ENCODE assay signal across 8 mouse cellular contexts in the genomic region with DNA sequence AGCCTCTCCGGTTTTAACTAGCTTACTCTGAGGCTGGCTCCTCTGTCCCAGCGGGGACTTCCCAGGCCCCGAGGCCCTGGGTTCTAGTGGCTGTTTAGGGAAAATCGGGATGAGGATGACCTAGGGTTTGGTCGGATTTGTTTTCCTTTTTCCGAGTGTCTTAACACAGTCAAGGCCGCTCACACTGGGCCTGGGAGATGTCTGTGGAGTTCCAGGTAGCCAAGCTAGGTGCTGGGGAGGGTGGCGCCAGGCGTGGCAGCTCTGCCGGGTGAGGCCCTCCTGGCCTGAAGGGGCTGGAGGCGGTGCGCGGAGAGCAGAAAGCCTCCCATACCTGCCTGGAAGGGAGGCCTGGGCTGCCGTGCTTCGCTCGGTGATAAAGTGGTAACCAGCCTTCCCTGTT. TPM values are rescaled to one million over a fixed set of nuclear protein-coding genes. Genes with fewer than 3 reads are reported as not detected.
A peak's percentile ranks its signal among the peaks of the same experiment; 100 is the strongest.
DNase-seq lines count a peak whose midpoint lies in the region; ATAC-seq and TF ChIP-seq lines count a peak whose summit lies in the region.

No protein-coding gene starts in this region.

- no peak for ATAC-seq in hindbrain, embryonic 13.5 days (ENCODE audit: low FRiP score)
- no peak for ATAC-seq in cerebellum, adult (ENCODE audit: insufficient number of reproducible peaks, low FRiP score, low TSS enrichment)

- peak; percentile 35 for DNase-seq in liver, adult 2 months (ENCODE audit: extremely low read depth, low read depth, low spot score)
- no peak for DNase-seq in liver
- no peak for DNase-seq in limb, embryonic 10.5 days (ENCODE audit: low spot score)
- DNase-seq in lung, postnatal 4 days = peak; percentile 38 to 62
- DNase-seq in frontal cortex, postnatal 14 days (ENCODE audit: low spot score in 2 of 2) = no peak
- DNase-seq in right cerebral cortex, postnatal 25 days = no peak

- peak overlapping the region; percentile 91 for H3K9ac ChIP-seq in liver, adult 2 months (ENCODE audit: low read depth, low read length)
- H3K9ac ChIP-seq in hindbrain, embryonic 13.5 days = 0 out of 2 replicates have a peak overlapping the region, but pooled peaks have one; percentile 25

- no peaks in the 10 kb centered on the region for H3K9me3 ChIP-seq in hindbrain, embryonic 13.5 days
- H3K9me3 ChIP-seq in limb, embryonic 10.5 days (replicated peaks) = no peaks in the 10 kb centered on the region

- peaks cover 15% of the 10 kb centered on the region; the same call in 1 of the 2 replicates for H3K79me2 ChIP-seq in liver, adult 2 months (ENCODE audit: control insufficient read depth, insufficient read depth, low read length)

- TF ChIP-seq CTCF in liver, adult 2 months (IDR thresholded peaks at IDR 0.05; ENCODE audit: low read depth, low read length) = no peak

- TF ChIP-seq POLR2A in liver, adult 2 months (IDR thresholded peaks at IDR 0.05; ENCODE audit: extremely low read depth, insufficient read depth, low read length) = no peak

- no peaks in the 10 kb centered on the region for H3K36me3 ChIP-seq in liver, adult 2 months (ENCODE audit: control insufficient read depth, insufficient read depth, low read length)
- H3K36me3 ChIP-seq in hindbrain, embryonic 13.5 days = no peaks in the 10 kb centered on the region
- no peaks in the 10 kb centered on the region for H3K36me3 ChIP-seq in limb, embryonic 10.5 days

- H3K4me3 ChIP-seq in liver, adult 2 months (ENCODE audit: insufficient read depth, low read depth, low read length) = peak overlapping the region; percentile 87
- peak overlapping the region; percentile 22; the same call in 1 of the 2 replicates for H3K4me3 ChIP-seq in hindbrain, embryonic 13.5 days
- H3K4me3 ChIP-seq in limb, embryonic 10.5 days = peak overlapping the region; percentile 46

- H3K27ac ChIP-seq in liver, adult 2 months (replicated peaks; ENCODE audit: insufficient read depth, low read depth, low read length) = peak overlapping the region; percentile 67
- H3K27ac ChIP-seq in hindbrain, embryonic 13.5 days = no peak overlapping the region
- no peak overlapping the region for H3K27ac ChIP-seq in limb, embryonic 10.5 days

- WGBS in liver, adult 2 months = 23% methylated on average over 16 of the region's 16 CpGs
- WGBS in hindbrain, embryonic 13.5 days = 27% methylated on average over 16 of the region's 16 CpGs
- WGBS in limb, embryonic 10.5 days = 22% methylated on average over 16 of the region's 16 CpGs

- peak overlapping the region; percentile 43; the same call in 1 of the 2 replicates for H3K4me2 ChIP-seq in hindbrain, embryonic 13.5 days

- H3K27me3 ChIP-seq in liver, adult 2 months (ENCODE audit: control insufficient read depth, insufficient read depth, low read length) = no peaks in the 10 kb centered on the region
- H3K27me3 ChIP-seq in hindbrain, embryonic 13.5 days = peaks cover 68% of the 10 kb centered on the region
- peaks cover 58% of the 10 kb centered on the region for H3K27me3 ChIP-seq in limb, embryonic 10.5 days (ENCODE audit: low read depth, poor library complexity, severe bottlenecking)

- H3K4me1 ChIP-seq in liver, adult 2 months (ENCODE audit: control insufficient read depth, insufficient read depth, low read length) = peaks cover 23% of the 10 kb centered on the region
- H3K4me1 ChIP-seq in hindbrain, embryonic 13.5 days (replicated peaks) = peaks cover 16% of the 10 kb centered on the region
- H3K4me1 ChIP-seq in limb, embryonic 10.5 days = peaks cover 10% of the 10 kb centered on the region

RNA-seq across cellular contexts. Expression of gene Irf6, which starts 0.7 kb away (rescaled TPM):
- total RNA-seq in liver, adult 2 months (2014; rRNA removed) = 33.4 and 38.0 TPM in 2 replicates
- 42.5 and 56.0 TPM in 2 replicates for polyA plus RNA-seq in liver, adult 2 months (2012; rRNA removed)
- 0.62 and 0.82 TPM in 2 replicates for polyA plus RNA-seq in hindbrain, embryonic 13.5 days (2015; fragmentation: Nextera tagmentation; extraction: Ambion mirVana)
- polyA plus RNA-seq in limb, embryonic 10.5 days (2016; fragmentation: Nextera tagmentation; extraction: Ambion mirVana) = 8.0 and 8.9 TPM in 2 replicates

RNA-seq across cellular contexts. Expression of gene A130010J15Rik, which starts 14.3 kb away (rescaled TPM):
- total RNA-seq in liver, adult 2 months (2014; rRNA removed) = 8.1 and 8.7 TPM in 2 replicates
- 2.7 and 3.5 TPM in 2 replicates for polyA plus RNA-seq in liver, adult 2 months (2012; rRNA removed)
- polyA plus RNA-seq in hindbrain, embryonic 13.5 days (2015; fragmentation: Nextera tagmentation; extraction: Ambion mirVana) = 12.9 and 13.5 TPM in 2 replicates
- 16.7 and 18.4 TPM in 2 replicates for polyA plus RNA-seq in limb, embryonic 10.5 days (2016; fragmentation: Nextera tagmentation; extraction: Ambion mirVana)

RNA-seq across cellular contexts. Expression of gene Diexf, which starts 23.5 kb away (rescaled TPM):
- 5.2 and 6.2 TPM in 2 replicates for total RNA-seq in liver, adult 2 months (2014; rRNA removed)
- 8.0 and 11.0 TPM in 2 replicates for polyA plus RNA-seq in liver, adult 2 months (2012; rRNA removed)
- polyA plus RNA-seq in hindbrain, embryonic 13.5 days (2015; fragmentation: Nextera tagmentation; extraction: Ambion mirVana) = 7.1 and 7.4 TPM in 2 replicates
- polyA plus RNA-seq in limb, embryonic 10.5 days (2016; fragmentation: Nextera tagmentation; extraction: Ambion mirVana) = 10.1 and 11.5 TPM in 2 replicates

RNA-seq across cellular contexts. Expression of gene Traf3ip3, which starts 47.9 kb away (rescaled TPM):
- 0.65 and 0.67 TPM in 2 replicates for total RNA-seq in liver, adult 2 months (2014; rRNA removed)
- 0.21 and 0.88 TPM in 2 replicates for polyA plus RNA-seq in liver, adult 2 months (2012; rRNA removed)
- 2.1 and 2.8 TPM in 2 replicates for polyA plus RNA-seq in hindbrain, embryonic 13.5 days (2015; fragmentation: Nextera tagmentation; extraction: Ambion mirVana)
- 1.0 and 1.5 TPM in 2 replicates for polyA plus RNA-seq in limb, embryonic 10.5 days (2016; fragmentation: Nextera tagmentation; extraction: Ambion mirVana)

RNA-seq across cellular contexts. Expression of gene Lamb3, which starts 53.9 kb away (rescaled TPM):
- total RNA-seq in liver, adult 2 months (2014; rRNA removed) = 1.7 and 2.0 TPM in 2 replicates
- polyA plus RNA-seq in liver, adult 2 months (2012; rRNA removed) = 1.6 and 2.4 TPM in 2 replicates
- 0.18 and 0.73 TPM in 2 replicates for polyA plus RNA-seq in hindbrain, embryonic 13.5 days (2015; fragmentation: Nextera tagmentation; extraction: Ambion mirVana)
- 0.40 and 0.81 TPM in 2 replicates for polyA plus RNA-seq in limb, embryonic 10.5 days (2016; fragmentation: Nextera tagmentation; extraction: Ambion mirVana)

Comparison
In these comparisons a context has a peak if more than half of its experiments do, and no peak if none do; other contexts are left out.
1. DNase-seq: peak in liver, adult 2 months (single experiment) and lung, postnatal 4 days (2 of 2); none in liver (single experiment), limb, embryonic 10.5 days (single experiment), frontal cortex, postnatal 14 days (0 of 2) and right cerebral cortex, postnatal 25 days (single experiment).
2. H3K4me3 ChIP-seq: peak in every context shown above with its lines; median percentile 87 in liver, adult 2 months; 46 in limb, embryonic 10.5 days; 22 in hindbrain, embryonic 13.5 days.